Mouse (Mus musculus) midbrain, embryonic 14.5 days (tissue): ENCODE data around the gene Btbd35f2. TPM values are rescaled to one million over a fixed set of nuclear protein-coding genes. Genes with fewer than 3 reads are reported as not detected.
"Not testable (repeated sequence)": the region's sequence is repeated elsewhere in the genome, so short reads cannot be mapped to it uniquely, and the experiment has no call there.

Experiments used
- ATAC-seq: fragments of 200-750 bp; cut with Nextera tagmentation; 2 replicates; pipeline ENCODE4 v1.8.0; 2017; ENCODE audit warnings: moderate number of reproducible peaks, moderate library complexity; ENCODE audit not compliant: low FRiP score, low TSS enrichment
- DNase-seq: peaks from one replicate; pipeline ENCODE4 v3.0.0-alpha.2; 2015
- H3K27ac ChIP-seq: fragments of 300-500 bp; sonication (generic); replicated peaks from 2 replicates; pipeline ENCODE4 v1.5.1; 2014; ENCODE audit warnings: mild to moderate bottlenecking, low read depth, low read length, moderate library complexity
- H3K27me3 ChIP-seq: fragments of 300-500 bp; sonication (generic); 2 replicates; pipeline ENCODE4 v1.6.1; 2014; ENCODE audit warnings: low read length, control low read depth, mixed read lengths; ENCODE audit not compliant: control insufficient read depth, insufficient read depth
- H3K36me3 ChIP-seq: fragments of 300-500 bp; sonication (generic); 2 replicates; pipeline ENCODE4 v1.6.1; 2014; ENCODE audit warnings: low read length, control low read depth; ENCODE audit not compliant: control insufficient read depth, insufficient read depth
- H3K4me1 ChIP-seq: fragments of 300-500 bp; sonication (generic); 2 replicates; pipeline ENCODE4 v1.6.1; 2014; ENCODE audit warnings: mild to moderate bottlenecking, antibody characterized with exemption, low read length, control low read depth; ENCODE audit not compliant: control insufficient read depth, insufficient read depth
- H3K4me2 ChIP-seq: fragments of 300-500 bp; sonication (generic); 2 replicates; pipeline ENCODE4 v1.6.1; 2014; ENCODE audit warnings: mild to moderate bottlenecking, low read length, moderate library complexity
- H3K4me3 ChIP-seq: fragments of 300-500 bp; sonication (generic); replicated peaks from 2 replicates; pipeline ENCODE4 v1.5.1; 2014; ENCODE audit warnings: low read depth, low read length
- H3K9ac ChIP-seq: fragments of 300-500 bp; sonication (generic); replicated peaks from 2 replicates; pipeline ENCODE4 v1.6.1; 2014; ENCODE audit warnings: mild to moderate bottlenecking, low read length, moderate library complexity
- H3K9me3 ChIP-seq: fragments of 300-500 bp; sonication (generic); 2 replicates; pipeline ENCODE4 v1.6.1; 2016; ENCODE audit warnings: low read length, control low read depth, mixed read lengths; ENCODE audit not compliant: control insufficient read depth
- WGBS: fragments of 180-500 bp; shearing (Covaris S2); extraction: QIAGEN DNeasy Blood & Tissue Kit; methylation state at CpG from one replicate; pipeline ENCODE4 v1.1.7; 2014; 5-methylcytosine and 5-hydroxymethylcytosine counted together
- polyA plus RNA-seq: library from polyadenylated mRNA; unstranded; fragments of >200 nt; fragmentation: Nextera tagmentation; extraction: Ambion mirVana; gene quantifications from 2 replicates; pipeline ENCODE4 v1.2.1, GENCODE M21; 2014

Btbd35f2 gene
- polyA plus RNA-seq: not detected in 2 replicates

- H3K27me3 ChIP-seq, H3K9me3 ChIP-seq, H3K4me3 ChIP-seq, H3K36me3 ChIP-seq, DNase-seq, H3K4me2 ChIP-seq, H3K9ac ChIP-seq, ATAC-seq, H3K4me1 ChIP-seq, H3K27ac ChIP-seq: not testable (repeated sequence)
- WGBS: no CpG with 5 or more reads among the region's 3 CpGs
These were observed at the start of gene Btbd35f2 for GRCm38 (mm10) chrX:32278094-32278493. TSS of gene Btbd35f2 (plus strand) at chrX:32278394.

Other genes with a start within 250 kb of the Btbd35f2 start
- gene Btbd35f22, start 230.6 kb upstream of the Btbd35f2 start, polyA plus RNA-seq: not detected in 2 replicates